Mouse (Mus musculus) thymus, adult 2 months (tissue): ENCODE measurements around the gene Dennd4a.

ENCODE experiments used
- CTCF ChIP-seq: fragments of 200-500 bp; IDR thresholded peaks from 2 replicates; pipeline ENCODE4 v1.5.1; 2012; ENCODE audit warnings: mild to moderate bottlenecking, control low read depth, low read length, moderate library complexity, borderline replicate concordance; ENCODE audit not compliant: control insufficient read depth, poor library complexity, insufficient read depth; ENCODE audit errors: extremely low read depth
- POLR2A ChIP-seq: fragments of 200-500 bp; IDR thresholded peaks from 2 replicates; pipeline ENCODE4 v1.6.1; 2012; ENCODE audit warnings: mild to moderate bottlenecking, low read length, control low read depth, moderate library complexity; ENCODE audit not compliant: control insufficient read depth, poor library complexity, insufficient read depth; ENCODE audit errors: extremely low read depth

DNA sequence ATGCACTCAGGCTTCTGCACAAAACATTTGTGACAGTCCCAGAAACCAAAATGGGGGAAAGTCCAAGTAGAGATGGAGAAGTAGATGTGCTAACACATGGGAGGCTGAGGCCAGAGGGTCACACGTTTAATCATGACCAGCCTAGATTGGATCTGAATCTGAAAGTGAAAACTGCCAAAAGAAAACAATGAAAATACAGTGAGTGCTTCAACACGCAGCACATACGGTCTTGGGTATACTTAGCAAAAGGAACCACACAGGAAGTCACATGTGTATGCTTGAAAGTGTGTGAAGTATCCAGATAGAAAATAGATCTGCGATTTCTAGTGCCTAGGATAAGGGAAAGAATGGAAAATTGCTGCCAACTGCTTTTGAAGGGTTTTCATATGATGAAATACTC lies 103.5 kb downstream of the Dennd4a start:
- TF ChIP-seq POLR2A (no peak), CTCF (no peak)
